Mouse (Mus musculus) embryonic facial prominence, embryonic 12.5 days (tissue): ENCODE measurements at regions not wholly inside any gene's neighbourhood (a gene's known extent, or its start where the extent isn't known, plus 50 kb on each side); places are given as distances from the start of the nearest gene placed in this dataset.
"Not testable (repeated sequence)": the region's sequence is repeated elsewhere in the genome, so short reads cannot be mapped to it uniquely, and the experiment has no call there.

Experiments
- ATAC-seq: fragments of 200-750 bp; cut with Nextera tagmentation; 2 replicates; pipeline ENCODE4 v1.8.0; 2017; ENCODE audit not compliant: insufficient number of reproducible peaks, insufficient read depth, low FRiP score, low TSS enrichment
- H3K27ac ChIP-seq: fragments of 300-500 bp; sonication (generic); 2 replicates; pipeline ENCODE4 v1.5.1; 2016; ENCODE audit warnings: mild to moderate bottlenecking
- H3K27me3 ChIP-seq: fragments of 300-500 bp; sonication (generic); 2 replicates; pipeline ENCODE4 v1.6.1; 2016; ENCODE audit warnings: mild to moderate bottlenecking, moderate library complexity
- H3K36me3 ChIP-seq: fragments of 300-500 bp; sonication (generic); 2 replicates; pipeline ENCODE4 v1.6.1; 2016; ENCODE audit warnings: mild to moderate bottlenecking
- H3K4me1 ChIP-seq: fragments of 300-500 bp; sonication (generic); 2 replicates; pipeline ENCODE4 v1.6.1; 2016
- H3K4me2 ChIP-seq: fragments of 300-500 bp; sonication (generic); replicated peaks from 2 replicates; pipeline ENCODE4 v1.6.1; 2016; ENCODE audit warnings: mild to moderate bottlenecking, moderate library complexity
- H3K4me3 ChIP-seq: fragments of 300-500 bp; sonication (generic); 2 replicates; pipeline ENCODE4 v1.5.1; 2016; ENCODE audit warnings: mild to moderate bottlenecking
- H3K9ac ChIP-seq: fragments of 300-500 bp; sonication (generic); 2 replicates; pipeline ENCODE4 v1.6.1; 2016; ENCODE audit warnings: mild to moderate bottlenecking, moderate library complexity
- H3K9me3 ChIP-seq: fragments of 300-500 bp; sonication (generic); 2 replicates; pipeline ENCODE4 v1.6.1; 2016; ENCODE audit warnings: mild to moderate bottlenecking, moderate library complexity
- WGBS: fragments of 180-500 bp; shearing (Covaris S2); methylation state at CpG from one replicate; pipeline ENCODE4 v1.1.7; 2016; 5-methylcytosine and 5-hydroxymethylcytosine counted together

GRCm38 (mm10) chr10:25621747-25622134, 85.7 kb upstream of the Smlr1 start:
- not testable (repeated sequence) for ATAC-seq, H3K9ac ChIP-seq, H3K4me3 ChIP-seq, H3K9me3 ChIP-seq, H3K27ac ChIP-seq, H3K27me3 ChIP-seq, H3K4me2 ChIP-seq, H3K36me3 ChIP-seq
- peaks cover 12% of the 10 kb centered on the region for H3K4me1 ChIP-seq
- 57% methylated on average over 1 of the region's 1 CpGs for WGBS

GRCm38 (mm10) chr10:25620939-25621746, 85.1 kb upstream of the Smlr1 start:
- H3K27ac ChIP-seq = no peak overlapping the region
- 55% methylated on average over 10 of the region's 10 CpGs for WGBS
- H3K9ac ChIP-seq = no peak overlapping the region

GRCm38 (mm10) chr10:25619702-25620101, 83.6 kb upstream of the Smlr1 start:
- H3K9ac ChIP-seq = no peak overlapping the region
- WGBS = 88% methylated on average over 2 of the region's 2 CpGs
- no peak overlapping the region for H3K27ac ChIP-seq
- H3K4me2 ChIP-seq = no peak overlapping the region
- no peak overlapping the region for H3K4me3 ChIP-seq
- H3K4me1 ChIP-seq = peaks cover 12% of the 10 kb centered on the region
- H3K9me3 ChIP-seq = no peaks in the 10 kb centered on the region
- no peak for ATAC-seq
- H3K36me3 ChIP-seq = no peaks in the 10 kb centered on the region
- H3K27me3 ChIP-seq = no peaks in the 10 kb centered on the region

More at GRCm38 (mm10) chr10:25620939-25621746, 85.1 kb upstream of the Smlr1 start:
- no peak overlapping the region for H3K4me2 ChIP-seq
- H3K4me3 ChIP-seq = no peak overlapping the region
- H3K27me3 ChIP-seq = no peaks in the 10 kb centered on the region
- no peaks in the 10 kb centered on the region for H3K36me3 ChIP-seq
- H3K4me1 ChIP-seq = peaks cover 12% of the 10 kb centered on the region
- ATAC-seq = no peak
- no peaks in the 10 kb centered on the region for H3K9me3 ChIP-seq

- Histone ChIP-seq H3K4me2 (no peak overlapping the region), H3K4me3 (no peak overlapping the region), H3K9me3 (no peaks in the 10 kb centered on the region), H3K27ac (no peak overlapping the region), H3K27me3 (no peaks in the 10 kb centered on the region), H3K4me1 (no peaks in the 10 kb centered on the region), H3K9ac (no peak overlapping the region), H3K36me3 (no peaks in the 10 kb centered on the region)
- 89% methylated on average over 2 of the region's 2 CpGs for WGBS
- ATAC-seq = no peak
Measured at GRCm38 (mm10) chr10:25601471-25601870, 65.4 kb upstream of the Smlr1 start.

- H3K36me3 ChIP-seq = no peaks in the 10 kb centered on the region
- WGBS = 85% methylated on average over 2 of the region's 2 CpGs
- ATAC-seq = no peak
Measured at GRCm38 (mm10) chr10:25589316-25589645, 53.2 kb upstream of the Smlr1 start.

GRCm38 (mm10) chr10:25588611-25589315, 52.7 kb upstream of the Smlr1 start:
- no peak for ATAC-seq
- H3K27me3 ChIP-seq = no peaks in the 10 kb centered on the region
- H3K27ac ChIP-seq = no peak overlapping the region
- no peak overlapping the region for H3K4me2 ChIP-seq
- WGBS = 76% methylated on average over 12 of the region's 12 CpGs
- no peak overlapping the region for H3K4me3 ChIP-seq
- H3K36me3 ChIP-seq = no peaks in the 10 kb centered on the region
- H3K9me3 ChIP-seq = no peaks in the 10 kb centered on the region
- H3K9ac ChIP-seq = no peak overlapping the region
- H3K4me1 ChIP-seq = no peaks in the 10 kb centered on the region

More at GRCm38 (mm10) chr10:25589316-25589645, 53.2 kb upstream of the Smlr1 start:
- Histone ChIP-seq H3K4me2 (no peak overlapping the region), H3K9me3 (no peaks in the 10 kb centered on the region), H3K27me3 (no peaks in the 10 kb centered on the region), H3K27ac (no peak overlapping the region), H3K4me3 (no peak overlapping the region), H3K4me1 (no peaks in the 10 kb centered on the region), H3K9ac (no peak overlapping the region)
